Mouse (Mus musculus) liver, embryonic 14.5 days (tissue): ENCODE data around the gene Abca4.
A peak's percentile ranks its signal among the peaks of the same experiment; 100 is the strongest.

Experiments used
- CTCF ChIP-seq: IDR thresholded peaks from 2 replicates; pipeline ENCODE4 v1.5.1; 2016; ENCODE audit warnings: antibody characterized with exemption, low read depth, control low read depth
- EP300 ChIP-seq: IDR thresholded peaks from 2 replicates; pipeline ENCODE4 v1.6.1; 2016; ENCODE audit warnings: antibody characterized with exemption, low read depth

DNA sequence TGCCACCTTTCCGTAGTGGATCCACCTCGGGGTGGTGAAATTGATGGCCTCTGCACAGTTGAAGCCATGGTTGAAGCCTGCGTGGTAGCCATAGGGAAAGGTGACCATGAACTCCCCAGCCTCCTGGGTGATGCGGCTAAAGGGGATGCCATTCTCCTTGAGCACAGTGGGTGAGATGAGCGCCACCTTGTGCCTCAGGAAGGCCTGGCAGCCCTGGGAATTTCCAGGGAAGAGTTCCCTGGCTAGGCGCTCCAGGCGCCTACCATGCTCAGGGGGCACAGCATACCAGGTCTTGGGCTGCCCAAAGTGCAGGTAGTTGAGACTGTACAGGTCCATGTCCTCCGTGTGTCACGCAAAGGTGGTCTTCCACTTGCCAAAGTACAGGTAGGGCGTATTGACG lies 139.9 kb downstream of the Abca4 start:
- TF ChIP-seq EP300 = no peak
- TF ChIP-seq CTCF = peak; percentile 64
